Mouse (Mus musculus) hindbrain, embryonic 14.5 days (tissue): ENCODE measurements around the gene Nck1. TPM values are rescaled to one million over a fixed set of nuclear protein-coding genes. Genes with fewer than 3 reads are reported as not detected.

ENCODE experiments used
- ATAC-seq: fragments of 200-750 bp; cut with Nextera tagmentation; 2 replicates; pipeline ENCODE4 v1.8.0; 2017; ENCODE audit warnings: moderate number of reproducible peaks, mild to moderate bottlenecking, moderate TSS enrichment, moderate library complexity; ENCODE audit not compliant: low FRiP score
- DNase-seq: peaks from one replicate; pipeline ENCODE4 v3.0.0-alpha.2; 2015; ENCODE audit warnings: low spot score
- H3K27ac ChIP-seq: fragments of 300-500 bp; sonication (generic); 2 replicates; pipeline ENCODE4 v1.5.1; 2014; ENCODE audit warnings: mild to moderate bottlenecking, moderate library complexity
- H3K27me3 ChIP-seq: fragments of 300-500 bp; sonication (generic); 2 replicates; pipeline ENCODE4 v1.6.1; 2014; ENCODE audit warnings: mild to moderate bottlenecking, low read length, mixed read lengths; ENCODE audit not compliant: control insufficient read depth, insufficient read depth
- H3K36me3 ChIP-seq: fragments of 300-500 bp; sonication (generic); replicated peaks from 2 replicates; pipeline ENCODE4 v1.6.1; 2014; ENCODE audit not compliant: control insufficient read depth, insufficient read depth
- H3K4me1 ChIP-seq: fragments of 300-500 bp; sonication (generic); replicated peaks from 2 replicates; pipeline ENCODE4 v1.6.1; 2014; ENCODE audit warnings: antibody characterized with exemption, low read length, mixed read lengths; ENCODE audit not compliant: control insufficient read depth, insufficient read depth
- H3K4me2 ChIP-seq: fragments of 300-500 bp; sonication (generic); replicated peaks from 2 replicates; pipeline ENCODE4 v1.6.1; 2014; ENCODE audit warnings: mild to moderate bottlenecking, moderate library complexity
- H3K4me3 ChIP-seq: fragments of 300-500 bp; sonication (generic); replicated peaks from 2 replicates; pipeline ENCODE4 v1.5.1; 2014; ENCODE audit warnings: mild to moderate bottlenecking, low read length
- H3K9ac ChIP-seq: fragments of 300-500 bp; sonication (generic); 2 replicates; pipeline ENCODE4 v1.6.1; 2014
- H3K9me3 ChIP-seq: fragments of 300-500 bp; sonication (generic); 2 replicates; pipeline ENCODE4 v1.6.1; 2016; ENCODE audit warnings: low read length; ENCODE audit not compliant: control insufficient read depth
- WGBS: fragments of 180-500 bp; shearing (Covaris S2); extraction: QIAGEN DNeasy Blood & Tissue Kit; methylation state at CpG from one replicate; pipeline ENCODE4 v1.1.7; 2014; 5-methylcytosine and 5-hydroxymethylcytosine counted together
- polyA plus RNA-seq: library from polyadenylated mRNA; unstranded; fragments of >200 nt; fragmentation: Nextera tagmentation; extraction: Ambion mirVana; gene quantifications from 2 replicates; pipeline ENCODE4 v1.2.1, GENCODE M21; 2014

The Nck1 gene
- polyA plus RNA-seq, 1 experiment from 2014 or later = 59.6 TPM

DNA sequence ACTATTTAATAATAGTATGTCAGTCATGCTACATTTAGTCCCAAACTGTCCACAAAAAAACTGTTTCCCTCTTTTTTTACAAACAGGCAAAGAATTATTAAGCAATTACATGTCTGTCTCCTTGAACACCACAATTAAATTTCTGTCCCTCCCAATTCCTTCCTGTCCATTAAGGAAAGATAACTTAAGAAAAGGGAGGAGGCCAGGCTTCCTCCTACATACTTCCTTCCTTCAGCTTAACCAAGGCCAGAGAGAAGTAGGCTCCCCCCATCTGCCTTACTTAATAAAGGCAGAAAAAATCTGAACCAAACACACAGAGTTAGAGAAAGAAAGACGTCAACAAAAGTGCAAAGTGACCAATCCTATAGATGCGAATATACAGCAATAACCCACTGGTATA lies 38.4 kb downstream of the Nck1 start:
- no peak overlapping the region for H3K27ac ChIP-seq
- no peak overlapping the region for H3K4me3 ChIP-seq
- DNase-seq = no peak
- no peaks in the 10 kb centered on the region for H3K9me3 ChIP-seq
- H3K4me1 ChIP-seq = no peaks in the 10 kb centered on the region
- WGBS = 90% methylated on average over 2 of the region's 2 CpGs
- ATAC-seq = no peak
- no peaks in the 10 kb centered on the region for H3K36me3 ChIP-seq
- H3K4me2 ChIP-seq = no peak overlapping the region
- H3K27me3 ChIP-seq = no peaks in the 10 kb centered on the region
- no peak overlapping the region for H3K9ac ChIP-seq

DNA sequence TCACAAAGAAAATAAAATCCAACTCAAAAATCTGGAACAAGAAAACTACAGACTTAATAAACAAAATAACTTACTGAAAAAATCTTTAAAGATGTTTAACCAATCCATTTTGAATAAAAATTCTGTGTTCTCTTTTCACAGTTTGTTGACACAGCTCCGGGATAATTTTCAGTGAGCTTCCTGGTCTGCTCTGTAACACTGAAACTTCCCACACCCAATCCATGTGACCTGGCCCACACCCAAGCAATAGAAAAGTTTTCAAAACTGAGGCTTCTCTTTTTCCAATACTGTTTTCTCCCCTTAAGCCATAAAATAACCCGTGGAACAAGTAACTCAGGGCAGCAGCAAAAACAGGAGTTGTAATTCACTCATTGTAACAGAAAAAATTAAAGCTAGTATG lies 39.3 kb downstream of the Nck1 start:
- no peak for DNase-seq
- ATAC-seq = no peak
- no peak overlapping the region for H3K9ac ChIP-seq
- no peaks in the 10 kb centered on the region for H3K9me3 ChIP-seq
- H3K36me3 ChIP-seq = no peaks in the 10 kb centered on the region
- no peak overlapping the region for H3K27ac ChIP-seq
- H3K4me1 ChIP-seq = no peaks in the 10 kb centered on the region
- H3K4me2 ChIP-seq = no peak overlapping the region
- no peak overlapping the region for H3K4me3 ChIP-seq
- no peaks in the 10 kb centered on the region for H3K27me3 ChIP-seq
- WGBS = 75% methylated on average over 2 of the region's 2 CpGs

DNA sequence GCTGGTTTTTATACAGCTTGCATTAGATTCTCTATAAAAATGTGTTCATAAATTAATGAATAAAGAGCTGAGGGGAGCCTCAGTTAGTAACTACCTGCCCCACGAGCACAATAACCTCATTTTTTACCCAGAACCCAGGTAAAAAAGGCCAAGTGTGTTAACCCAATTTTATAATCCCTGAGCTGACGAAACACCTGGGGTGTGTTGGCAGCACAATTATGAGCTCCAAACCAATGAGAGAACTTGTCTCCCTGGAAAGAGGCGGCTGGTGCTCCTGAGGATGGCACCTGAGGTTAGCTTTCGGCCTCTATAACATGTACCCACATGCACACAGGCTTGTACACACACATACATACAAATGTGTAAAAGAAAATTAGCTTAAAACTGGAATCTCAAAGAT lies 40.4 kb downstream of the Nck1 start:
- Histone ChIP-seq H3K27ac (no peak overlapping the region), H3K4me1 (no peaks in the 10 kb centered on the region), H3K9ac (no peak overlapping the region), H3K4me2 (no peak overlapping the region), H3K9me3 (no peaks in the 10 kb centered on the region), H3K4me3 (no peak overlapping the region), H3K27me3 (no peaks in the 10 kb centered on the region), H3K36me3 (no peaks in the 10 kb centered on the region)
- ATAC-seq (no peak), DNase-seq (no peak)
- whole genome bisulfite sequencing = 96% methylated on average over 4 of the region's 4 CpGs

DNA sequence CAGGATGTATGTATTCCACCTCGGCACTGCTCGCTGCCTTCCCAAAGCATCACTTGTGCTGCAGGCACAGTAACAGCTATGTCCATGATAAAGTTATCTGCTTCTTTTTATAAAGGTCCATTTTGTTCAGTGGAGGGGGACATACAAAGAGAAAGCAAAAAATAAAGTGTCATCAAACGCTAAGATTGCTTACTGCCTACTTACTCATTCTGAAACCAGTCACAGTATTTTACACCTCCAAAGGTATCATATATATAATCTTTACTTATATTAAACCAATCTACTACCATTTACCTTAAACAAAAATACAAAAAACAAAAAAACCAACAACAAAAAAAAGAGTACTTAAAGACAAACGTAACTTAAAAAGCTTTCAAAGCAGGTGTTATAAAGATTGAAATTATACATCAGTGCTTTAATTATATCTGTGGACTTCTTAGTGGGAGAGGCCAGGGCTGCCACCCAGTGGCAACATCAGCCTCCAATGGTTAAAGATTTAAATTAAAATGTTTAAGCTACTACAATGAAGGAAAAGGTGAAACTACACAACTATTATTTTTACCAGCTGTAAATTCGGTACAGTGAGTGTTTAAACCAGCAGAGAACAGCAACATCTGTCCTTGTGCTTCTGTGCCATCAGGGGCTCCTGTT lies 52.2 kb downstream of the Nck1 start:
- WGBS = 93% methylated on average over 5 of the region's 5 CpGs
- no peak for ATAC-seq
- no peaks in the 10 kb centered on the region for H3K27me3 ChIP-seq

DNA sequence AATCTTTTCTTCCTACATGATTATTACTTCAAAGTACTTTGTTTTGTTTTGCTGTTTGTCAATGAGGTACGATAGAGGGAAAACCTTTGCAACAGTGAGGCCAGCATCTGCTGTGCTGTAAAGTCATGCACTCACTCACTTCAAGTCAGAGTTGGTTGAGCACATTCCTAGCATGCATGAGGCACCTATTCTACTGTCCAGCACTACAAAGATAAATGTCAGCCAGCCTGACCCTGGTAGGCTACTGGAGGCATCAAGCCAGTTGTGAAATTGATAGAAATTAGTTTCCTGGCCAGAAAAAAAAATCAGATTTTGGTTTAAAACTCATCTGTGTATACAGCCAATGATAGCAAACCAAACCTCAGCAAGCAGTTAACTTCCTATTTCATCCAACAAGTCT lies 54.5 kb downstream of the Nck1 start:
- Histone ChIP-seq H3K4me2 (no peak overlapping the region), H3K36me3 (no peaks in the 10 kb centered on the region), H3K4me1 (no peaks in the 10 kb centered on the region), H3K27ac (no peak overlapping the region), H3K9ac (no peak overlapping the region), H3K27me3 (no peaks in the 10 kb centered on the region), H3K9me3 (no peaks in the 10 kb centered on the region), H3K4me3 (no peak overlapping the region)
- WGBS = 89% methylated on average over 1 of the region's 1 CpGs
- ATAC-seq (no peak), DNase-seq (no peak)

More for the DNA sequence above, 52.2 kb downstream of the Nck1 start:
- Histone ChIP-seq H3K9ac (no peak overlapping the region), H3K27ac (no peak overlapping the region), H3K9me3 (no peaks in the 10 kb centered on the region), H3K4me3 (no peak overlapping the region), H3K4me2 (no peak overlapping the region), H3K4me1 (no peaks in the 10 kb centered on the region), H3K36me3 (peaks cover 6% of the 10 kb centered on the region; the same call in 1 of the 2 replicates)
- no peak for DNase-seq

DNA sequence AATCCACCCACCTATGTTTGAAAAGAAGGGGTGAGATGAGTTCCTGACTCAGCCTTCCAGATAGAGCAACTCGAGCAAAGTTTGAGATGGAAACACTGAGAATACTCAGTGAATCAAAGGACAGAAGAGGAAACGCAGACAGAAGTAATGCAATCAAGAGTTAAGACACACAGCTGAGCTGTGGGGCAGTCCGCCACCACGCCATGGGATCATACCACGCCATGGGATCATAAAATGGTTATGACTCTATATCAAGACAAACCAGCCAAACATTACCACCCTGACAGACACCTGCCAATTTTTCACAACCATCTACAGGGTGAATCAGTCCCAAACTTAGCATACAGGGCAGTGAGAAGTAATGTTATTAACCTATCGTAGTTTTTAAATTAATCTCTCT lies 57.0 kb downstream of the Nck1 start:
- H3K36me3 ChIP-seq = no peaks in the 10 kb centered on the region
- no peaks in the 10 kb centered on the region for H3K4me1 ChIP-seq
- no peak overlapping the region for H3K27ac ChIP-seq

DNA sequence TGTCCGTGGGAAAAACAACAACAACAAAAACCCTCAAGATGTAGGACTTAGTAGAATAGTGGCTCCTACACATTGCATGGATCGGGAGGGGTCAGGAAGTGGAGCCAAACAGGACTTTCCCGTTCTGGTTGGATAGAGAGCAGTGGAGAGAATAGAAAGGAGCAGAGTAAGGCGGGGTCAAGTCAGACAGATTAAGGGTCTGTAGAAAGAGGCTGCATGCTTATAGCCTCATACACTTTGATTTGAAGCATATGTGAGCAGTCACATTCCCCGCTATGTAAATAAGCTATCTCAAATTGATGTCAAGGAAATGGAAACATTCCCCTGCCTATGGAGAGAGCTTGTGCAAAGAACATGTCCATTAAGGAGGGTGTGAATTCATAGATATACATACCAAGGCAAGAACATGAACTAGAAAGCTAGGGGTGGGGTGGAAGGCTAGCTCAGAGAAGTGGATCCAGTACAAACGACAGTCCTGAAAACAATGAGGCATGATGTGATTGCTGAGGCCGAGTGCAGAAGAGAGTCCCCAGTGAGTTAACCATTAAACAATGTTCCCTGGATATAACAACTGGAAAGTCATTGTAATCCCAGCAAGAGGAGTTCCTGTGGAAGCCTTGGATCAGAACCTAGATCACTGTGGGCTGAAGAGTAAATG lies 57.7 kb downstream of the Nck1 start:
- ATAC-seq (no peak), DNase-seq (no peak)
- H3K9ac ChIP-seq = no peak overlapping the region
- H3K9me3 ChIP-seq = no peaks in the 10 kb centered on the region
- H3K36me3 ChIP-seq = no peaks in the 10 kb centered on the region
- no peaks in the 10 kb centered on the region for H3K27me3 ChIP-seq
- H3K4me2 ChIP-seq = no peak overlapping the region
- H3K4me1 ChIP-seq = no peaks in the 10 kb centered on the region
- H3K4me3 ChIP-seq = no peak overlapping the region
- WGBS = 74% methylated on average over 7 of the region's 7 CpGs
- no peak overlapping the region for H3K27ac ChIP-seq

More for the DNA sequence above, 57.0 kb downstream of the Nck1 start:
- H3K27me3 ChIP-seq = no peaks in the 10 kb centered on the region
- no peak overlapping the region for H3K9ac ChIP-seq
- DNase-seq (no peak), ATAC-seq (no peak)
- 91% methylated on average over 6 of the region's 6 CpGs for WGBS
- H3K9me3 ChIP-seq = no peaks in the 10 kb centered on the region
- H3K4me2 ChIP-seq = no peak overlapping the region
- H3K4me3 ChIP-seq = no peak overlapping the region

DNA sequence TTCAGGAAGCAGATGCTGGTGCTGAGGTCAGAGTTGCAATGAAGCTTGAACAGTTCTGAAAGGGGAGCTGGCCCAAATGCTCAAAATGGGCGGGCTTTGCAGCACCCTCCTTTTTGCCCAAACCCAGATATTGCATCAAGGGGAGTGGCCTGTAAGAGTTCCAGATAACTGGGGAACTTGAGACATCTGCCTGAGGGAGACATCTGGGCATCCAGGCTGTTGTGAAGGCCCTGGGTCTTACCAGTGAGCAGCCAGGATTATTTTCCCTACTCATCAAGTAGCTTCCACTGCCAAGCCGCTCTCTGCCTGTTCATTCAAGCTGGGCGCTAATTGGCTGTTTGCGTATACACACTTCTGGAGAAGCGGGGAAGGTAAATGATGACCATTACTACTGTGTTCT lies 59.5 kb downstream of the Nck1 start, which contains the start of gene Il20rb:
Gene Il20rb (minus strand): TSS at position 358 of the 400 bp plus-strand sequence.
- Histone ChIP-seq H3K27me3 (no peaks in the 10 kb centered on the region), H3K36me3 (no peaks in the 10 kb centered on the region), H3K4me2 (no peak within 1 kb of the TSS), H3K9me3 (no peaks in the 10 kb centered on the region), H3K9ac (no peak within 1 kb of the TSS), H3K4me3 (no peak within 1 kb of the TSS), H3K4me1 (no peaks in the 10 kb centered on the region), H3K27ac (no peak within 1 kb of the TSS)
- 86% methylated on average over 5 of the region's 5 CpGs for WGBS
- no peak for DNase-seq
- ATAC-seq = no peak

DNA sequence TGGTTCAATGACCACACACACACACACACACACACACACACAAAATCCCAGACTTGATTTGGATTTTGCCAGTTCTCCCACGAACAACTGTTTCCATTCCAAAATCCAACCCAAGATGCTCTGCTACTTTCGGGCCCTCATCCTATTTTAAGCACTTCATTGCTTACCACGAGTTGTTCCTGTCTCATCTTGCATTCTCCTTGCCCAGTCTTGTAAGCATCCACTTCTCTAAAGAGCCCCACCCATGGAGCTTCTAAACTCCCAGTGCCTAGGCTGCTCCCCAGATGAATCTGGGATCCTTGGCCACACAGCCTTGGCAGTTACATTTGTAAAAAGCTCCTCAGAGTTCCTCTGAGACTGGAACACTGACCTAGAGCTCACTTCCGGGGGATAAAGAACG lies 62.6 kb downstream of the Nck1 start:
- Histone ChIP-seq H3K4me2 (no peak overlapping the region), H3K4me1 (no peaks in the 10 kb centered on the region), H3K36me3 (no peaks in the 10 kb centered on the region), H3K9ac (no peak overlapping the region), H3K27ac (no peak overlapping the region), H3K4me3 (no peak overlapping the region), H3K27me3 (no peaks in the 10 kb centered on the region), H3K9me3 (no peaks in the 10 kb centered on the region)
- ATAC-seq (no peak), DNase-seq (no peak)
- WGBS = 93% methylated on average over 5 of the region's 5 CpGs
